Mouse (Mus musculus) liver, embryonic 16.5 days (tissue): Measurements from ENCODE around the gene Emd. TPM values are rescaled to one million over a fixed set of nuclear protein-coding genes. Genes with fewer than 3 reads are reported as not detected.
A peak's percentile ranks its signal among the peaks of the same experiment; 100 is the strongest.

ENCODE experiments used
- ATAC-seq: fragments of 200-750 bp; cut with Nextera tagmentation; 2 replicates; pipeline ENCODE4 v1.8.0; 2017; ENCODE audit warnings: low read depth, mild to moderate bottlenecking, moderate number of reproducible peaks, moderate library complexity
- H3K27ac ChIP-seq: fragments of 300-500 bp; sonication (generic); 2 replicates; pipeline ENCODE4 v1.5.1; 2014; ENCODE audit warnings: mild to moderate bottlenecking, low read length
- H3K27me3 ChIP-seq: fragments of 300-500 bp; sonication (generic); 2 replicates; pipeline ENCODE4 v1.6.1; 2014; ENCODE audit warnings: low read depth, low read length, mixed read lengths; ENCODE audit not compliant: control insufficient read depth, insufficient read depth
- H3K36me3 ChIP-seq: fragments of 300-500 bp; sonication (generic); 2 replicates; pipeline ENCODE4 v1.6.1; 2014; ENCODE audit warnings: mild to moderate bottlenecking; ENCODE audit not compliant: control insufficient read depth, insufficient read depth
- H3K4me1 ChIP-seq: fragments of 300-500 bp; sonication (generic); 2 replicates; pipeline ENCODE4 v1.6.1; 2014; ENCODE audit warnings: low read depth, low read length, mixed read lengths; ENCODE audit not compliant: control insufficient read depth
- H3K4me2 ChIP-seq: fragments of 300-500 bp; sonication (generic); 2 replicates; pipeline ENCODE4 v1.6.1; 2014; ENCODE audit warnings: low read depth, low read length, mixed read lengths
- H3K4me3 ChIP-seq: fragments of 300-500 bp; sonication (generic); 2 replicates; pipeline ENCODE4 v1.5.1; 2014; ENCODE audit warnings: low read depth, mild to moderate bottlenecking, low read length
- H3K9ac ChIP-seq: fragments of 300-500 bp; sonication (generic); 2 replicates; pipeline ENCODE4 v1.6.1; 2014; ENCODE audit warnings: low read depth, low read length
- H3K9me3 ChIP-seq: fragments of 300-500 bp; sonication (generic); replicated peaks from 2 replicates; pipeline ENCODE4 v1.6.1; 2016; ENCODE audit warnings: low read length; ENCODE audit not compliant: control insufficient read depth
- WGBS: fragments of 180-500 bp; shearing (Covaris S2); extraction: QIAGEN DNeasy Blood & Tissue Kit; methylation state at CpG from one replicate; pipeline ENCODE4 v1.1.7; 2014; ENCODE audit not compliant: insufficient replicate concordance; 5-methylcytosine and 5-hydroxymethylcytosine counted together
- polyA plus RNA-seq: library from polyadenylated mRNA; unstranded; fragments of >200 nt; fragmentation: Nextera tagmentation; extraction: Ambion mirVana; gene quantifications from 2 replicates; pipeline ENCODE4 v1.2.1, GENCODE M21; 2015

Emd gene
- polyA plus RNA-seq, 1 experiment from 2014 or later, result 7.4 TPM

DNA sequence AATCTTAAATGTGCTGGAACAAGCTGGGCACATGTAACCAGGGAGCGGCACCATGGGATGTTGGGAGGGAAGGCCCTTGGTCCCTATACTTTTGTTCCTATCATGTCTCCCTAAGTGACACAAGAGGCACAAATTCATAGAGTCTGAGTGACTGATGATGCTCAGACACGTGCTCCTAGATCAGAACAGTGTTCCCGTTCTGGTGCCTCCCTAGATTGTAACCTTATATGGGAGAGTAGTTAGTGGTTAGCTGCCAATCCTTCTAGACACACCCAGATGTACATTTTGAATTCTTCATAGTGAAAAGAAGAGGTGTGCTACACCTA is 15.2 kb downstream of the Emd start:
- H3K27ac ChIP-seq, result peak overlapping the region; percentile 92
- H3K9ac ChIP-seq, result peak overlapping the region; percentile 65
- ATAC-seq, result no peak

DNA sequence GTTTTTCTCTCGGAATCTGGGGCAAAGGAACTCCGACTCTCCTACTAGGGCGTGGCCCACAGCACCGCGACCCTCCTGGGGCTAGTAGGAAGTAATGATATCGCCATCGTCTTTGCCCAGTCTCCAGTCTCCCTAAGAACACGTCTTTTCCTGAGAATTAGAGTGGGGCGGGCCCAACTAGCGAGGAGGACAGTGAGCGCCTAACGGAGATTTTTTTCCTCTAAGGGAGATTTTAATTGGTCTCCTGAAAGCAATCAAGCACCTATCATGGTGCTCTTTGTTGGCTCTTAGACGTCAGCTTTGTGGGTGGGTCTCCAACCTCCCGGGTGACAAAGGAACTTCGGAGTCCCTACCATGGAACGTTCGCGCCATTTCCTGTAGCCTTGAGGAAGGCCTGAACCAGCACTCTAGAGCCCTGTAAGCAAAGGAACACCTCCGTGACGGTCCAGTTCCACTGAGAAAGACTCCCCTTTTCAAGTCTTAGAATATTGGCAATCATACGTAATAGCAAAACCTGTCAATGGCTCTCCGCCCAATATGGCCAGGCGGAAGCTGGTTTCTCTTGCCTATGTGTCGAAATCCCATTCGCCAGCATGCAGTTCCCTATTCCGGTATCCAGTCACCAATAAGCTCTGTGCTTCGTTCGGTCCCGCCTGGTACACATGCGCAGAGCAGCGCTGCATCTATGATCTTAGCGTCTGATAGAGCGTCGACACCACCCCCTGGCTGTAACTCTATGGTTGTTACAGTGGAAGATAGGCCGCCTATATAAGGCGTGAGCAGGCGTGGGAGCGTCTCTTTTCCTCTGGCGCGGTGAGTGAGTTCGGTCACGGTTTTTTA is 15.8 kb downstream of the Emd start, which contains the start of gene Rpl10:
Gene Rpl10, plus strand, starts transcription at position 751 of the 840 bp plus-strand sequence.
- Histone ChIP-seq H3K36me3 (peaks cover 5% of the 10 kb centered on the region; the same call in 1 of the 2 replicates), H3K4me3 (peak within 1 kb of the TSS; percentile 72), H3K4me1 (no peaks in the 10 kb centered on the region; the same call in 1 of the 2 replicates), H3K4me2 (peak within 1 kb of the TSS; percentile 80), H3K27me3 (no peaks in the 10 kb centered on the region), H3K9me3 (no peaks in the 10 kb centered on the region), H3K9ac (peak within 1 kb of the TSS; percentile 72), H3K27ac (peak within 1 kb of the TSS; percentile 92)
- peak; percentile 95 for ATAC-seq
- 19% methylated on average over 42 of the region's 42 CpGs for WGBS

More for the DNA sequence above, 15.2 kb downstream of the Emd start:
- H3K4me3 ChIP-seq, result peak overlapping the region; percentile 72
- 30% methylated on average over 3 of the region's 3 CpGs for WGBS
- no peaks in the 10 kb centered on the region; the same call in 1 of the 2 replicates for H3K4me1 ChIP-seq
- no peaks in the 10 kb centered on the region for H3K27me3 ChIP-seq
- no peaks in the 10 kb centered on the region for H3K9me3 ChIP-seq
- H3K4me2 ChIP-seq, result peak overlapping the region; percentile 80
- peaks cover 5% of the 10 kb centered on the region; the same call in 1 of the 2 replicates for H3K36me3 ChIP-seq

DNA sequence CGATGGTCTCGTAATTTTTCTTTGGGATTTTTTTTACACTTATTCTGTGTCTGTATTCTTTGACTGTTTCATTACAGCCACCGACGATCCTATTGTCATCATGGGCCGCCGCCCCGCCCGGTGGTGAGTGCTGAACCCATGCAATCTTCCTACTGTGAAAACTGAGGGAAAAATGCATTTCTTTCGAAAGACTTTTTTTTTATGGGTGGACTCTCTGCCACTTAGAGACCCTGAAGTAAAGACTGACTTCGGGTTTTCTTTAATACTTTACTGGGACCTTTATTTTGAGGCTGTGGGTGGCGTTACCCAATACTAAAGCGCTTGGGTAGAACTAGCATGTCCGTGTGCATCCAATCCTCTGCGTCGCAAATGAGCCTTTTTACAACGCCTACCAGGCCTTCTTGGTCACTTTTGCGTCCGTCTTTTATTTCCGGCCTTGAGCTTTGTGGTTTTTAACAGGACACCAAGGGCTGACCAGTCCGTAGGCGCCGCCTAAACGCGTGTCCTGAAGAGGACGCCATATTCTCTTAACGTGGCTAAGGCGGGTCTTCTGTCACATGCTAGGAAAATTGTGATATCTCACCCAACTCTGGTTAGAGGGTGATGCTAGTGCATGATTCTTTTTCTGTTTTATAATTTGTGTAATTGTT is 16.5 kb downstream of the Emd start:
- whole genome bisulfite sequencing, result 18% methylated on average over 27 of the region's 27 CpGs
- no peaks in the 10 kb centered on the region; the same call in 1 of the 2 replicates for H3K4me1 ChIP-seq
- ATAC-seq, result no peak
- no peaks in the 10 kb centered on the region for H3K27me3 ChIP-seq
- H3K4me2 ChIP-seq, result peak overlapping the region; percentile 61
- H3K9ac ChIP-seq, result peak overlapping the region; percentile 72
- H3K27ac ChIP-seq, result peak overlapping the region; percentile 75
- H3K9me3 ChIP-seq, result no peaks in the 10 kb centered on the region
- peak overlapping the region; percentile 72 for H3K4me3 ChIP-seq
- H3K36me3 ChIP-seq, result peaks cover 5% of the 10 kb centered on the region; the same call in 1 of the 2 replicates

DNA sequence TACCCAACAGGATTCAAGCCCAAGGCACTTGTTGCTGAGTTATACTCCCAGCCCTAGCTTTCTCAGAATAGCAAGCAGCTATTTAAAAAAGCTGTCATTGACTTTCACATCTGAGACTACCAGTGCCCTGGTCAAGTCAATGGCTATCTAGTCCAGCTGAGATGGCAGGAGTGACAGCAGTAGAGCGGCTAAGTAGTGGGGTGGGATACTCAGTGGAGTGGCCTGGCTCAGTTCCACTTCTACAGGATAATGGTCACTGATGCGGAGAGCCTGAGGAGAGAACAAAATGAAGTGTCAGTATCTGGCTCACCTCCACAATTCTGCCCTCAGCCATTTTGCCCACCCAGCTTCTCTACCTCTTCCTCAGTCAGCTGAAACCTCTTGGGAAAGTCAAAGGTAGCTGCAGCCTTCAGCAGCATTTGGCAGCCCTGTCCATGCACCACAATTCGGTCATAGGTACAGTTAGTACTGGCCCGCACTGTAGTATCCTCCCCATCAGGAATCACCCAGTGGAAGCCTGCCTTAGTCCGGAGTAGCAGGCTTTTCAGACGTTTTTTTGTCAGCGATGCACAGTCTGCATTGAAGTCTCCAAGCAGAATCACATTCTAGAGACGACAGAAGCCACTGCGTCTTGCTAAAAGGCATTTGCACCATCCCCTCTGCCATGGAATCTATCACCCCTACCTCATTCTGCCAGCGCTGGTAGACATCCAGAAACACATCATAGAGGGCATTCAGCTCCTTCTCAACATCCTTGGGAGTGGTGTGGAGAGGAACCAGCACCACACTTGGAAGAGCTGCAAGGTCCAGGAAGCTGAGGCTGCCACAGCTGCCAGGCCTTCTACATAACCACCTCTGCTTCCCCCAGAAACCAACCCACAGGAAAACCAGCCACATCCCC is 19.2 kb downstream of the Emd start:
- Histone ChIP-seq H3K4me1 (no peaks in the 10 kb centered on the region; the same call in 1 of the 2 replicates), H3K27ac (peak overlapping the region; percentile 19), H3K4me2 (no peak overlapping the region), H3K27me3 (no peaks in the 10 kb centered on the region), H3K9me3 (no peaks in the 10 kb centered on the region), H3K4me3 (no peak overlapping the region), H3K36me3 (peaks cover 5% of the 10 kb centered on the region), H3K9ac (no peak overlapping the region)
- no peak for ATAC-seq
- WGBS, result 28% methylated on average over 10 of the region's 10 CpGs

DNA sequence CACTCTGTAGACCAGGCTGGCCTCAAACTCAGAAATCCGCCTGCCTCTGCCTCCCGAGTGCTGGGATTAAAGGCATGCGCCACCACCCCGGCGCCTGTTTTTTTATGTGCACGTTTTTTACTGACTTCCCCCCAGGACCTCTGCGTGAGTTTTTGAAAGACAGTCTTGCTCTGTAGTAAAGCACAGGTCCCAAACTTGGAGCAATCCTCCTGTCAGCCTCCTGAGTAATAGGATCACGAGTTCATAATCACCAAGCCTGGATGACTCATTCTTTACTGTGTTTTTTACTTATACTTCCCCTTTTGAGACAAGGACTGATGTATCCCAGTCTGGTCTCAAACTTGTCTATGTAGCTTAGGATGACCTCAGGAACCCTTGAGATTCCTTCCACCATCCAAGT is 23.4 kb downstream of the Emd start:
- Histone ChIP-seq H3K36me3 (peaks cover 5% of the 10 kb centered on the region), H3K4me2 (no peak overlapping the region), H3K9me3 (no peaks in the 10 kb centered on the region), H3K27me3 (no peaks in the 10 kb centered on the region), H3K4me3 (no peak overlapping the region), H3K27ac (no peak overlapping the region), H3K9ac (no peak overlapping the region), H3K4me1 (no peaks in the 10 kb centered on the region; the same call in 1 of the 2 replicates)
- WGBS, result 42% methylated on average over 7 of the region's 8 CpGs
- no peak for ATAC-seq

DNA sequence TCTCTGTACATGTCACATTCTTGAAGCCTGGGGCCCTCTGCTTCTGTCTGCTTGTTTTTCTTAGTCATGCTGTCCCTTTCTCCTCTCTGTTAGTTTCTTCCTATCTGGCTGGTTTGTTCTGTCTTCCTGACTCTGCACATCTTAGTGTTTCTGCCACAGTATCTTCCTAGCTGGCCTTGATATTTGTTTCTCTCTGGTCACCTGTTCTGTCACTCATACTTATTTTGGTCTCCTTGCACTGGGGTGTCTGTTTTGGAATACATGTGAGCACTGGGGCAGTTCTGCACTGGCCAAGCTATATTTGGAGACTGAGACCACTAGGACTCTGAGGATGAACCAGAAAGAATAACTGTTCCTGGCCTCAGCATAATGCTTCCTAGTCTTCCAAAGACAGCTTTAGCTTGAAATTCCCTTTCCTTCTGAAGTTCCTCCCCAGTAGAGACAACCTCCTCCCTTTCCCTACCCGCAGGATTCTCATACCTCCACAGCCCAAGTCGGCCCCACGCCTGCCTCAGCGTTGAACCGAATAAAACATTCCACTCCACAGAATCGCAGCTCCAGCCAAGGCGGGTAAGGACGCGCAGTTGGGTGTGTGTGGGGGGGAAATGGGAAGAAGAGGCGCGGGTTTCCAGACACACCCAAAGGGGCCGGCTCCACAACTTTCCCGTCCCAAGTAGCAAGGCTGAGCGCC is 26.7 kb downstream of the Emd start:
- peak; percentile 8; the same call in 1 of the 2 replicates for ATAC-seq
- no peaks in the 10 kb centered on the region for H3K9me3 ChIP-seq
- H3K4me1 ChIP-seq, result peaks cover 5% of the 10 kb centered on the region
- H3K4me2 ChIP-seq, result peak overlapping the region; percentile 82
- 14% methylated on average over 14 of the region's 14 CpGs for WGBS
- H3K4me3 ChIP-seq, result peak overlapping the region; percentile 71
- H3K36me3 ChIP-seq, result no peaks in the 10 kb centered on the region; the same call in 1 of the 2 replicates
- peak overlapping the region; percentile 74 for H3K9ac ChIP-seq
- no peaks in the 10 kb centered on the region for H3K27me3 ChIP-seq
- peak overlapping the region; percentile 94 for H3K27ac ChIP-seq

DNA sequence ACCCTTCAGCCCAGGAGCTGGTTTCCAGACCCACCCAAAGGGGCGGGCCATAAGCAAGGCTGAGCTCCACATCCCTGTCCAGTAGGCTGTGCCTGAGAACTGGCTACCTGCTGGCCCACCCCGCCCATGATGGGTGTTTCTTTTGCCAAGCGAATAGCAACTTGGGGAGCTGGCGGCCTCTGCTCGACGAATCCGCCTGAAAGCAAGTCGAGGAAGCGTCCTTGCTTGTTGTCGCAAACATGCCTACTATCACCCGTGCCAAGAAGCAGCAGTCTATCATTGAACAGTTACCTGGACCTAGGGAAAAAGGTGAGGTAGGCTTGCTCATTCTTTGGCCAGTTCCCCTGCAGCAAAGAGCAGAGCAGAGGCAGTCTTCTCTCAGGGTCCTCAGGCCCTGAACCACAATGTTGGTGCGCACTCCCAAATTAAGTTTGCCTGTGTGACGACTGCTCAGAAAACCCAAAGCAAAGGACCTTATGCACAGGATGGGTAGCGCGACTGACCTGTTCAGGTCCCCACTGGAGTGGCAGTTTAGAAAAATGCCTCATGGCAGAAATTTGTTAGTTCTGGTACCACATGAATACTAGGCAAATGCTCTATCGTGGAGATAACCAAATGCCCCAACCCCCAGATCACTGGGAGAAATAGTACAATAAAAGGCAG is 27.4 kb downstream of the Emd start, which contains the start of the genes Taz and Dnase1l1:
Gene Taz, plus strand, starts transcription at position 181 of the 663 bp plus-strand sequence.
Gene Dnase1l1, minus strand, starts transcription at position 606 of the 663 bp plus-strand sequence.
- peak within 1 kb of the TSS; percentile 94 for H3K27ac ChIP-seq
- H3K9ac ChIP-seq, result peak within 1 kb of the TSS; percentile 74
- H3K4me3 ChIP-seq, result peak within 1 kb of the TSS; percentile 71
- H3K27me3 ChIP-seq, result no peaks in the 10 kb centered on the region
- no peaks in the 10 kb centered on the region for H3K9me3 ChIP-seq
- H3K4me1 ChIP-seq, result peaks cover 5% of the 10 kb centered on the region
- ATAC-seq, result peak; percentile 97
- H3K4me2 ChIP-seq, result peak within 1 kb of the TSS; percentile 82
- WGBS, result 10% methylated on average over 16 of the region's 16 CpGs
- H3K36me3 ChIP-seq, result no peaks in the 10 kb centered on the region; the same call in 1 of the 2 replicates
